Mouse (Mus musculus): ENCODE data around the gene Stk16. TPM values are rescaled to one million over a fixed set of nuclear protein-coding genes. Genes with fewer than 3 reads are reported as not detected.
A peak's percentile ranks its signal among the peaks of the same experiment; 100 is the strongest.
"Not testable (repeated sequence)": the region's sequence is repeated elsewhere in the genome, so short reads cannot be mapped to it uniquely, and the experiment has no call there.

Stk16 gene
- total RNA-seq, 2 experiments from 2014 or later = 85.6 to 86.0 TPM

DNA sequence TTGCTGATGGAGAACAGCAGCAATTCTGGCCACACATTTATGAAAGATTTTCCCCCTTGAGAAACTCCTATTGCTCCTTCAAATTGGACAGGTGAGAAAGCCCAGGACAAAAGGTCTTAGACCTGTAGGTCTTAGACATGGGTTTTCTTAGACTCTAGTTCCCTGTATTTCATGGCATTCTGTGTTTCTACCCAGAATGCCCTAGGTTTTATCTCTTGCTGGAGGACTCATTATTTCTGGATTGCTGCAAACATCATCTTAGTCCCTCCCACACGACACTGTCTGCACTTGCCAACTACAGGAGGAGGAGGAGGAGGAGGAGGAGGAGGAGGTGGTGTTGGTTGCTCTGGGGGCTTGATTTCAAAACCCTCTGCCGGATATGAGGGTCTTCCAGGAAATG is 15.5 kb downstream of the Stk16 start:
- intact Hi-C loops (cut with DNase I) = no loop called here
- H3K4me3 ChIP-seq = no peak overlapping the region
- no peak for TF ChIP-seq CTCF (IDR thresholded peaks at IDR 0.05)
- DNase-seq (ENCODE audit: extremely low spot score in 1 of 2, low spot score in 2 of 2) = no peak
- no peak overlapping the region for H3K27ac ChIP-seq

DNA sequence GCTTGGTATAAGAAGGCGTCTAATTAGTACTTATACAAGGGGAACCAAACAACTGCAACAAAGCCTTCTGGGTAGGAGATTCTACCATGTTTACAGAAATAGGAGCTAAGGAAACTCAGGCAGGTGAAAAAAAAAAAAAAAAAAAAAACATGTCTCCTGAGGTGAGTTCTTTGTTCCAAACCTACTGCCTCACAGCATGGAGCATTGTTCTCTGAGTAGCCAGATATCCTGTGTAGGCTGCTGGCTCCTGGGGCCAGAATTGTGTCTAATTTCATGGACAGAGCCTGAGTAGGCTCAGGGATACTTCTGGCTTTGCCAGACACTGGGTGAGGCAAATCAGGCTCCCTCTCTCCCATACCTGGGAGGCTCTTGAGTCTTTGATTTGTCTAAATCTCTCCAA is 17.0 kb downstream of the Stk16 start:
- no peak overlapping the region for H3K27ac ChIP-seq
- intact Hi-C loops (cut with DNase I) = no loop called here
- DNase-seq (ENCODE audit: extremely low spot score in 1 of 2, low spot score in 2 of 2) = no peak
- no peak overlapping the region for H3K4me3 ChIP-seq
- no peak for TF ChIP-seq CTCF (IDR thresholded peaks at IDR 0.05)

DNA sequence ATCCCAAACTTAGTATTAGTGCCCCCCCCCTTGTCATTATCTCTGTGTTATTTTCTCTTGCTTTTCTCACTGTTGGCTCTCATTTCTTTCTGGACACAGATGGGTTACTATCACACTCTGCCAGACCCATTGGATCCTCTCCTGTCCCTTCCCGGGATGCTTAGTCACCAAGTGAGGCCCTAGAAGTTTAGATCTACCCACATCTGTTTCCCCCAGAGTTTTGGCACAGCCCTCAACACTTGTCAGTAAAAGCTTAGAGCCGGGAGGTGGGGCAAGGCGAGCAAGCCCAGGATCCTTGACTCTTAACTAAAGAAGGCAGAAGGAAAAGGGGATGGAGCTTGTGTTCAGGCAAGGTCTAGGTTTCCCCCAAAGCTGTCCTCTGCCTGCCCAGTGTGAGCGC is 18.5 kb downstream of the Stk16 start:
- Histone ChIP-seq H3K4me3 (no peak overlapping the region), H3K27ac (no peak overlapping the region)
- DNase-seq (ENCODE audit: extremely low spot score in 1 of 2, low spot score in 2 of 2) = no peak
- TF ChIP-seq CTCF (IDR thresholded peaks at IDR 0.05) = no peak
- intact Hi-C loops (cut with DNase I) = no loop called here

DNA sequence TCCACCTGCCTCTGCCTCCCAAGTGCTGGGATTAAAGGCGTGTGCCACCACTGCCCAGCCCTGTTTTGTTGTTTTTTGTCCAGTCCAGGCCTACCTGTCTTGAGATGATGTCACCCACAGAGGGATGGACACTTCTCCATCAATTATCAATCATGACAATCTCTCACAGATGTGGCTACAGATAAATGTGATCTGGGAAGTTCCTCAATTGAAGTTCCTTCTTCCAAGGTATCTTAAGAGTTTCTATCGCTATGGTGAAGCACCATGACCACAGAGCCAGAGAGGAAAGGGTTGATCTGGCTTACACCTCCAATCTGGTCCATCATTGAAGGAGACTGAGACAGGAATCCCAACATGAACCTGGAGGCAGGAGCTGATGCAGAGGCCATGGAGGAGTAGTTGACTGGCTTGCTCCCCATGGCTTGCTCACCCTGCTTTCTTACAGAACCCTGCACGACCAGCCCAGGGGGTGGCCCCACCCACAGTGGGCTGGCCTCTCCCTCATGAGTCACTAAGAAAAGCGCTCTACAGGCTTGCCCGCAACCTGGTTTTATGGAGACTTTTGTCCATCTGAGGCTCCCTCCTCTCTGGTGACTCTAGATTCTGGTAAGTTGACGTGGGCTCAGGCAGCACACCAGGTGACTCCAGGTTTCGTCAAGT is 19.8 kb downstream of the Stk16 start:
- no peak overlapping the region for H3K27ac ChIP-seq
- no peak for TF ChIP-seq CTCF (IDR thresholded peaks at IDR 0.05)
- no peak overlapping the region for H3K4me3 ChIP-seq
- intact Hi-C loops (cut with DNase I) = no loop called here
- no peak for DNase-seq (ENCODE audit: extremely low spot score in 1 of 2, low spot score in 2 of 2)

DNA sequence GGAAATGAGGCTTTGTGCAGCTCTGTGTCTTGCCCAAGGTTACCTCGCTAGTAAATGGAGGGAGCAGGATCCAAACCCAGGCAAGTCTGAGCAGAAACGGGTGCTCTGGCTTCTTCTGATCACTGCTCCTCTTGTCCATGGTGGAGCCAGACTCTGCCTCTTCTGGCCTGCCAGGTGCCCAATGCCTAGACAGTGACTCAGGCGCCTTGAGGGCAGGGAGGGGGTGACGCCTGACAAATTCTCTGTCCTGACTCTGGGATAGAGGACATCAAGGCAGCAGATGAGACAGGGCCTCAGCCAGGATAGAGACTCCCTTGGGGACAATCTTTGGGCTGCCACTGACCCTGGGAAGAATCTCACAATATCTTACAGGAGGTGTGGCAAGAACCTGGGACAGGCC is 20.6 kb downstream of the Stk16 start:
- no peak for DNase-seq (ENCODE audit: extremely low spot score in 1 of 2, low spot score in 2 of 2)
- Histone ChIP-seq H3K4me3 (no peak overlapping the region), H3K27ac (no peak overlapping the region)
- TF ChIP-seq CTCF (IDR thresholded peaks at IDR 0.05) = no peak
- intact Hi-C loops (cut with DNase I) = no loop called here

DNA sequence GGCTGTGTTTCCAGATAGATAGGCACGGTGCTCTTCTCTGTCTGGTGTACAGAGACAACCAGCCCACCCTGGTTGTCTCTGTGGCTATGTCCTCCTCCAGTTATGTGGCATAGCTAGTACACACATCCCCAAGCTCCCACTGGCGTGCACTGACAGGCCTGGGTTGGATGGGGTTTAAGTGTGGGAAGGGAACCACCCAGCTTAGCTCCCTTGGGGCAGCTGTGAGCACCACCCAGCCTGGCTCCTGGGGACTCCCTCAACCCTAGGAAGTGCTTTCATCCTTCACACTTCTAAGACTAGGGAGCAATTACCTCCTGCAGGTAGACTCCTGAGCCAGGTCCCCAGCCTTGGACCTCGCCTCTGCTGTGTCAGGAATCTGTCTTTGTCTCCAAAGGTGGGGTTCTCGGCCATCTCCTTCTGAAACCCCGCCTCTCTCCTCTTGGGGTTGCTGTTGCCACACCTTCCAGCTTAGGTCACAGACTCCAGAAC is 21.1 kb downstream of the Stk16 start, which contains the start of gene A630095N17Rik:
A630095N17Rik (minus strand) TSS at position 439 of the 489 bp plus-strand sequence.
- no peak for TF ChIP-seq CTCF (IDR thresholded peaks at IDR 0.05)
- Histone ChIP-seq H3K4me3 (no peak within 1 kb of the TSS), H3K27ac (no peak within 1 kb of the TSS)
- no peak for DNase-seq (ENCODE audit: extremely low spot score in 1 of 2, low spot score in 2 of 2)
- intact Hi-C loops (cut with DNase I) = no loop called here

DNA sequence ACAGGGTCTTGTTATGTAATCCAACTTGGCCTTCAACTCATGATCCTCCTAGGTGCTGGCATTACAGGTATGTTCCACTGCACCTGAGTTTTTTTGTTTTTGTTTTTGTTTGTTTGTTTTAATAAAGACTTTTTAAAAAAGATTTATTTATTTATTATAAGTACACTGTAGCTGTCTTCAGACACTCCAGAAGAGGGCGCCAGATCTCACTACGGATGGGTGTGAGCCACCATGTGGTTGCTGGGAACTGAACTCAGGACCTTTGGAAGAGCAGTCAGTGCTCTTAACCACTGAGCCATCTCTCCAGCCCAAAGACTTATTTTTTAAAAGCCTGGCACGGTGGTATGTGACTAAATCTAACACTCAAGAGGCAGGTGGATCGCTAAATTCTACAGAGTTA is 21.9 kb downstream of the Stk16 start:
- intact Hi-C loops (cut with DNase I); DNase-seq (ENCODE audit: extremely low spot score in 1 of 2, low spot score in 2 of 2); H3K4me3 ChIP-seq; H3K27ac ChIP-seq: not testable (repeated sequence)
- peak; percentile 17 for TF ChIP-seq CTCF (IDR thresholded peaks at IDR 0.05)

DNA sequence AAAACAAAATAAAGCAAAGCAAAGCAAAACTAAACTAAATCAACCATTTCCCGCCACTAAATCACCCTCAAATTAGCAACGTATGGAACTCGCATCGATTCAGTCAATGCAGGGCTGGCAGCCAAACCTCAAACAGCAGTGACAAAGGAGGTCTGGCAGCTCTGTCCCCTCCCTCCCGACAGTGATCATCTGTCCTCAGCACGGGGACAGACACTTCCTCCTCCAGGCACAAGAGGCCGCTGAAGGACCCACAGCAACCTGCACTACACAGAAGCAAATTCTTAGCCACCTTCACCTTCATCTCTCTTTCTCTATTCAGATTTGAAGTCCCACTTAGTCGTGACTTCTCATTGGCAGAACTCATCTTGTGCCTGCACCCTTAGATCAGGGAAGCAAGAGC is 24.0 kb downstream of the Stk16 start:
- peak; percentile 80 for TF ChIP-seq CTCF (IDR thresholded peaks at IDR 0.05)
- intact Hi-C loops (cut with DNase I) = no loop called here
- H3K27ac ChIP-seq = peak overlapping the region; percentile 16; the same call in 1 of the 2 replicates
- DNase-seq (ENCODE audit: extremely low spot score in 1 of 2, low spot score in 2 of 2) = peak; percentile 67 to 70
- H3K4me3 ChIP-seq = no peak overlapping the region

DNA sequence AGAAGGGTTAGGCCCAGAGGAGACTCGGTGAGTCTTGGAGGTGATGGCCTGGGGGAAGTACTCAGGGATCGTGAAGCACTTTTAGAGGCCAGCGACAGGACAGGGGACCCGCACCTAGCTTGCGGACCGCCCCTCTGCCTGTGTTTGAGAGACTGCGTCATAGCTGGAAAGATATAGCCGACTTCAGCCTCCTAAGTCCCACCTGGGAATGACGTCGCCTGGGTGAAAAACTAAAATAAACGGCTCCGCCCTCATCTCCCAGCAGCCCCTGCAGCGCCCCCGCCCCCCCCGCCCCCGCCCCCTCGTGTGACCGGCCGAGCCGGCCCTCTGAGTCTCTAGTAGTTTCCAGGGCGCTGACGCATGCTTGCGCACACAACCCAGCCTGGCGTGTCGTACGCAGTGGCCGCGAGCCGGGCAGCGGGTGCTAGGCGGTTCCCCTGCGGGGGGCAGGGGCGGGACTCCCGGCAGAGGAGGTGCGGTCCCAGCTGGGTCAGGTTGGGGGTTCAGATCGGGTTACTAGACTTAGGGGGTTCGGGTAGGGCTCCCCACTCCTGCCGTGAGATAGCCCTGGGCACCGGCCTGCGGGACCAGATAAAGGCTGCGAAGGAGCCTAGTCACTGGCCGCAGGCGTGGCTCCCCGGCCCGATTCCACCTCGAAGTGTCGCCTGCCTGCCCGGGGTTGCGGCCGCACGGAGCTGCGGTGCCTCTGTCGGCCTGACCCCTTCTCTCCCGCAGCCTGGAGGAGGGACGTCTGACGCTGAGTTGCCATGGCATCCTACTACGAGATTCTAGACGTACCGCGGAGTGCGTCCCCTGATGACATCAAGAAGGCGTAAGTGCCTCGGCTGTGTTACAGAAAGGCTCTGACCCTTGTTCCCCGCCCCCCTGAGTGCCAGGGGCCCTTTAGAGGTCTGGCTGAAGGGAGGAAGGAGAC is 25.7 kb downstream of the Stk16 start, which contains the start of gene Dnajb2:
Dnajb2 (plus strand) TSS at position 290 of the 934 bp plus-strand sequence.
- no peak for TF ChIP-seq CTCF (IDR thresholded peaks at IDR 0.05)
- peak; percentile 87 to 88 for DNase-seq (ENCODE audit: extremely low spot score in 1 of 2, low spot score in 2 of 2)
- intact Hi-C loops (cut with DNase I) = loop anchor here (1.0 kb wide), 1 partner anchor 17 kb away; the partner anchor contains the start of gene Tuba4a
- peak within 1 kb of the TSS; percentile 59 for H3K4me3 ChIP-seq
- peak within 1 kb of the TSS; percentile 100 for H3K27ac ChIP-seq

DNA sequence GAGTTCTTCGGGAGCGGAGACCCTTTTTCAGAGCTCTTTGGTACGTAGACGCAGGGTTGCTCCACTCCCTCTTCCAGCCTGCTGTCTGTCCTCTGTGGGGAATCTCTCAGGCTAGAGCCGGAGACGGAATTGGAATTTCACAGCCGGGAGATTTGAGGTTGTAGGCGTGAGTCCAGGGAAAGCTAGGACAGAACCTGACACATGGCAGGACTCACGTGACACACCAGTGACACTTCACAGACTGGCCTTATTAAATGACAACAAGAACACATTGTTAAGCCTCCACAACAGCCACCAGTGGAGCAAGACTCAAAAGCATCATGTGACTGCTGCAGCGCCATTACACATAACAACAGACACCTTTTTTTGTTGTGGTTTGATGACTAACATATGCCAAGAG is 29.0 kb downstream of the Stk16 start:
- DNase-seq (ENCODE audit: extremely low spot score in 1 of 2, low spot score in 2 of 2) = no peak
- TF ChIP-seq CTCF (IDR thresholded peaks at IDR 0.05) = no peak
- H3K4me3 ChIP-seq = no peak overlapping the region
- H3K27ac ChIP-seq = peak overlapping the region; percentile 77
- intact Hi-C loops (cut with DNase I) = no loop called here

DNA sequence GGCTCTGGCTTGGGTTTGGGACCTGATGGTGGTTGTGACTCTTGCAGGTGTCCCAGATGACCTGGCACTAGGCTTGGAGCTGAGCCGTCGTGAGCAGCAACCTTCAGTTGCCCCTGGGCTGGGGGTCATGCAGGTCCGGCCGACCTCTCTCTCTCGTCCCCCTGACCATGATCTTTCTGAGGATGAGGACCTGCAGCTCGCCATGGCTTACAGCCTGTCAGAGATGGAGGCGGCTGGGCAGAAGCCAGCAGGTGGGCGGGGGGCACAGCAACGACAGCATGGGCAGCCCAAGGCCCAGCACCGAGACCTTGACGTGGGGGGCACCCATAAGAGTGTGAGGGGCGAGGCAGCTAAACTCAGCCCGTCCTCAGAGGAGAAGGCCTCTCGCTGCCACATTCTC is 32.8 kb downstream of the Stk16 start:
- no peak overlapping the region for H3K4me3 ChIP-seq
- intact Hi-C loops (cut with DNase I) = no loop called here

More for the DNA sequence above, 32.8 kb downstream of the Stk16 start:
- peak overlapping the region; percentile 87; the same call in 1 of the 2 replicates for H3K27ac ChIP-seq
- DNase-seq (ENCODE audit: extremely low spot score in 1 of 2, low spot score in 2 of 2) = no peak
- TF ChIP-seq CTCF (IDR thresholded peaks at IDR 0.05) = no peak

Data from left cerebral cortex, adult 2 months (tissue).